Mouse (Mus musculus) granulocyte monocyte progenitor cell, adult 5-6 weeks (primary cell): ENCODE results near the gene Med12l. TPM values are rescaled to one million over a fixed set of nuclear protein-coding genes. Genes with fewer than 3 reads are reported as not detected.
A peak's percentile ranks its signal among the peaks of the same experiment; 100 is the strongest.

Experiments used
- ATAC-seq: replicated peaks from 2 replicates; pipeline ENCODE4 v1.8.0; 2016; ENCODE audit warnings: mild to moderate bottlenecking, moderate TSS enrichment, inconsistent platforms; ENCODE audit not compliant: poor library complexity, severe bottlenecking
- total RNA-seq, 2 experiments: library from RNA; stranded (forward) in 1 of 2; stranded (reverse) in 1 of 2; fragments of 200-712, 200-1000 nt in 1 of 2; fragments of >200 nt in 1 of 2; fragmentation: Nextera tagmentation in 1 of 2; gene quantifications; 2 replicates each; pipeline ENCODE4 v1.2.3; 2014 to 2017

Gene Med12l
- total RNA-seq, 2 experiments from 2014 or later, result 1.7 to 2.4 TPM

DNA sequence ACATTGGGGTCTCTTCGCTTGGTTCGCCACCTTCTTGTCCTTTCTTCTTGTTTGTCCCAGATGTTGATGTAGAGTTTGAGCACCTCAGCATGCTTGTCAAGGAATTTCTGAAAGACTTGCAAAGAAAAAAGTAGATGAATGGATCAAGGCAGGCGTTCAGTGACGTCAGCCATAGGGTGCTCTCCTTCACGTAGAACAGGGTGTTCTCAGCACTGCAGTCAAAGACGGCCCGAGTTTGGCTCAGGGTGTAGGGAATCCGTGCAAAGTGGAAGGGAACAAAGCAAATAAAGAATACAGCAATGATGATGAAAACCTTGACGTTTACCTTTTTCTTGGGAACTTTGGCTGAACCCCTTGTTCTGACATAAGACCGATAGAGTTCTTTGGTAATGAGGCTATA, 211.6 kb downstream of the Med12l start:
- ATAC-seq, result no peak

DNA sequence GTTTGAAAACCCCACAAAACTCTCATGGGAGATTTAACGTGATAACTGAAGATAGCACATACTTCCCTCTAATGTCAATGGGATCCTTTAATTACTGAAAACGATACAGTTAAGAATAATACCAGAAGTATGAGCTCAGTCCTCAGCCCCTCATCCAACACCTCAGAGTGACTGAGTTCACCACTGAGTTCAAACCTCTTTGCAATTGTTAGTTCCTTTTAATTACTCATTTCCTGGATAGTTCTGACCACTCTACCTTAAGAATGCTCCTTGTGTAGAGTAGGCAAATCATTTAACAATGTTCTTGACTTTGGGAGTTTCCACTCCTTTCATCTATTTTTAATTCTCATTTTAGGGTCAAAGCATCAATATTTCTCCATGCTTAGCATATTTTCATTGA, 213.7 kb downstream of the Med12l start:
- no peak for ATAC-seq

DNA sequence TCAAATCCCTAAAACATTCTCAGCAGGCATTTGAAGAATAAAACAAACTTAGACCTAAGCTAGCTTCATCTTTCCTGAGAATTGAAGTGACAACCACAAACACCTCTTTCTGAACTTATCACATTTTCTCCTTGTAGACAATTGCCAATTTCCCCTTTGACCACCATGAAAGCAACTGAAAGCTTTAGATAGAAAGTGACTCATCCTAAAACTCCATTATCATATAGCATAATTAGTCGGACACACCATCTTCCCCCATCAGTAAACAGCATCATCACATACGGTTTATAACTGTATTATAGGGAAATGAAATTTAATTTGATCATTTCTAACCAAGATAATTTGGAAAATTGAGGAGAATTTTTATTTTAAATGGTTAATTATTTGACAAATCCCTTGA, 216.7 kb downstream of the Med12l start:
- no peak for ATAC-seq

DNA sequence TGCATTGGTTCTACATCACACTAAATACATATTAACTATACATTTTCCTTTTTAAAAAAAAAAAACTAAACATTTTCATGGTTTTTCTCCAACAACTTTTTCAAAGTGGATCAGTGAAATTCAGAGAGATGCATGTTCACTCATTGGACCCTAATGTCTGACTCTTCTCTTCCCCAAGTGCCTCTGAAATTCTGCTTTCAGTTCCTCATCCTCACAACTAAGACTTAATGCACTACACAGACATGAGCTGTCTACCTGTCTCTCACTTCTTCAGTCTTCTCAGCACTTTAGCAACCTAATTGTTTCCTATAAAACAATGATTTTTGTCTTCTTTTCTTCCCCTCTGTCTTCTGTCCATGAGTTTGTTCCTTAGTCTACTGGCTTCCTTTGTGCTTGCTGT, 219.8 kb downstream of the Med12l start:
- ATAC-seq, result peak; percentile 57

DNA sequence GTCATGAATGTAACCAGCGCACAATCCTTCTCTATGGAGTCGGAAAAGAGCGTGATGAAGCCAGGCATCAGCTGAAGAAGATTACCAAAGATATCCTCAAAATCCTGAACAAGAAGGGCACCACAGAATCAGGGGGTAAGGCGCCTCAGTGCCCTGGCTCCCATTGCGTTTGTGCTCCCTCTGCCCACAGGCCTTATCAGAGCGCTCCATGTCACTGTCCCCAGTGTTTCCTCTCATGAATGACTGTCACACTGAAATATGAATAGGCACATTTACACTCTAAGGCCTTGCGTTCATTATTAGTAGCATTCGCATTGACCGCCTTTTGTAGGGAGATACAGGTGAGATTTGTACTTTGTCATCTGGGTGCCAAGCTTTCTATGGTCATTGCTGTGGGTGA, 222.1 kb downstream of the Med12l start:
- no peak for ATAC-seq

DNA sequence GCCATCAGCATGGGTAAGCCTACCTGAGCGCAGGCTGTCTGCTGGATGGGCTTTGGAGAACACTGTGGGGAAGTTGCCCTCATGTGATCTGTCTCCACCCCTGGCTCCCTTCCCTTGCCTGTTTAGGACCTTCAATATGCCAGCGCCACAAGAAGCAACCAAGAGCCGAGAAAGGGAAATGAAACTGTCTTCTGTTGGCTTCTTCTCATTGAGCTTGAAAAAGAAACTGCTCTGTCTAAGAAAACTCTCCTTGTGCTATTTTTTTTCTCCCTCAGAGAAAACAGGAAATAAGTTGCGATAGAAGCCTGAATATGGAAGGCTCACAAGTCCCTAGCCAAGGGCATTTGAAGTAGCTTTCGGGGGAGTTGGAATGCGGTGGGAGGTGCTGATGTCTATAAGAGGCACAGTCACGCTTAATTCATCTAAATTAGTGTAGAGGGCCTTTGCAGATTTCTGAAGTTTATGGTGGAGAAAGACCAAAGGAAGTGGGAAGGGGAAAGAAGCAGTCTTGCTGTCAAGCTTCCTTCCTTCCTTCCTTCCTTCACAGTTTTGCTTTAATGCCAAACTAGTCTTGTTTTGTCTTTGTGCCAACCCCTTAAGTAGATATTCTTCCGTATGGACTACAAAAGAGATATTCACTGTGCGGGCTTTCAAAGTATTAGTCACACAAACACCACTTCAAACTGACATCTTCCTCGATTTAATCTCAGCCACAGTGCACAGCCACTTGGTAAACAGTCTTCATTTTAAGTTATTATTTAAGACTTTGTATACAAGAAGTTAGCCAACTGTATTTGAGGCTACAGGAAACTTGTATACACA, 223.3 kb downstream of the Med12l start:
- ATAC-seq, result peak; percentile 89

DNA sequence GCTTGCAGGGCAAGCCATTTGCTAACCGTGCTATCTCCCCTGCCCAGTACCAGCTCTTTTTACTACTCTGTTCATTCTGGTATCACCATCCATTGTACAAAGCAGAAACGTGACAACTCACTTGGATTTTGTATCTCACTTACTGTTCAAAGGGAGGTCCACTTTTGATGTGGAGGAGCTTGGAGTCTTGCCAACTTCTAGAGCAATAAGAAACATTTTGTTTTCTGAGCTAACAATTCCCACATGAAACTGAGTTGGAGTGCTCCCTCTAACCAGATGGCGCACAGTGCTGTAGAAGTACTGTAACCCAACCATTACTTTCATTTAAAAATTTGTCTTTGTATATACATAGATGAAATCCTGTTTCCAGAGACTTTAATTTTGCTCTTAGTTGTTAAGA, 225.3 kb downstream of the Med12l start:
- ATAC-seq, result no peak

DNA sequence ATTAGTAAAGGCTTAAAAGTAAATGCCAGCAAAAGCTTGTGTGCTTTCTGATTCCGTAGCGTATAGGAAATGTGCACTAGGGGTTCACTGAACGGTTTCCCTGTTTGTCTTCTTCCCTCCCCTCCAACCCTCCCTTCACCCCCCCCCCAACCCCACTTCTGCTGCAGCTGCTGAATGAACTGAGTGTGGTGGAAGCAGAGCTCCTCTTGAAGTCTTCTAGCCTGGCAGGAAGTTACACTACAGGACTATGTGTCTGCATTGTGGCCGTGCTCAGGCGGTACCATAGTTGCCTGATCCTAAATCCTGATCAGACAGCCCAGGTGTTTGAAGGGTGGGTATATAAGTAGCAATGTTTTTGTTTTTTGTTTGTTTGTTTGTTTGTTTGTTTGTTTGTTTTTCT, 229.3 kb downstream of the Med12l start:
- ATAC-seq, result peak; percentile 98

DNA sequence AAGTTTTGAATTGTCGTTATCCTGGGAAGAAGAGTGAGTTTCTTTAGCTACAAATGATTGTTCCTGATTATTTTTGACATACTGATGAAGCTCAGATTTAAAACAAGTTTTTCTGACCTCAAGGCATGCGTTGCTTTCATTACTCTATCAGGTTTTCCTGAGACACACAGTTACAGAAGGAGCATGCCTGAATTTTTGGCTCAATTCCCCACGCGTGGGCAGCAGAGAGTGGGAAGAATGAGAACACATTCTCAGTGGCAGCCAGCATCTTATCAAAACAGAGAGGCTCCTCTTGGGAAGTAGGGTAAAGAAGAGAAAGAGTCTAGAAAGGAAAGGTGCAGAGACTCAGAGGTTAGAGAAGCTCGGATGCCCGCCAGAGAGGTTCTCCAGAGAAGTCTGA, 237.8 kb downstream of the Med12l start:
- ATAC-seq, result no peak

DNA sequence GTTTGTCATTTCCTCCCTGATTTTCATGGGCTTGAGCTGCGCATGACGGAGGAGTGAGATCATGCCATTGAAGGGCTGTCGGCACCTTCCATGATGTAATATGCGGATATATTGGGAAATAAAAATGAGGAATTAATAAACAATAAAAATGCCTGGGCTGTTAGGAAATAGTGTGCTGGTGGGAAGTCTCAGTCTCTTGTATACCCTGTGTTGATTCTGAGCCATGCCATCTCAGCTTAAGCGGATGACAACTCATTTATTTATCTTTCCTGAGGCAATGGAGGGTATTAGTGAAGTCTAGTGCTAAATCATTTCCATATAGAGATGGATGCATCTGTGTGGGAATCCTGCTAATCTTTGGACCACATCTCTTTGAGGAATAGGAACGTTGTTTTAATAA, 242.4 kb downstream of the Med12l start:
- ATAC-seq, result peak; percentile 14; the same call in 1 of the 2 replicates

DNA sequence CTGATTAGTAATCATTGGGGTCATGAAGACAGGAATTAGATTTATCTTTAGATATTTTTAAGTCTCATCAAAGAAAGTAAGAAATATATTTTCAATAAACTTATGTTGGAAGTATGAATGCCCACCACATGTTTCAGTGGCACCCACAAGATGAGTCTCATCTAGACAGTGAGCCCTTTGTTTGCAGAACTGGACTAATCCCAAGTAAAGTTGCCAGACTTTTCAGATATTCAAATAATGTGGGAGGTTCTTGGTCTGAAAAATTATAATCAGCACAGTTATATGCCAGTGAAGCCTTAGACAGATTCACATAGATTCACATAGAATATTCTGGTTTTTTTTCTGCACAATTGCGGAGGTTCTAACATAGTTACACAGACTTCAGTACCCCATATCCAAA, 244.8 kb downstream of the Med12l start:
- ATAC-seq, result no peak

DNA sequence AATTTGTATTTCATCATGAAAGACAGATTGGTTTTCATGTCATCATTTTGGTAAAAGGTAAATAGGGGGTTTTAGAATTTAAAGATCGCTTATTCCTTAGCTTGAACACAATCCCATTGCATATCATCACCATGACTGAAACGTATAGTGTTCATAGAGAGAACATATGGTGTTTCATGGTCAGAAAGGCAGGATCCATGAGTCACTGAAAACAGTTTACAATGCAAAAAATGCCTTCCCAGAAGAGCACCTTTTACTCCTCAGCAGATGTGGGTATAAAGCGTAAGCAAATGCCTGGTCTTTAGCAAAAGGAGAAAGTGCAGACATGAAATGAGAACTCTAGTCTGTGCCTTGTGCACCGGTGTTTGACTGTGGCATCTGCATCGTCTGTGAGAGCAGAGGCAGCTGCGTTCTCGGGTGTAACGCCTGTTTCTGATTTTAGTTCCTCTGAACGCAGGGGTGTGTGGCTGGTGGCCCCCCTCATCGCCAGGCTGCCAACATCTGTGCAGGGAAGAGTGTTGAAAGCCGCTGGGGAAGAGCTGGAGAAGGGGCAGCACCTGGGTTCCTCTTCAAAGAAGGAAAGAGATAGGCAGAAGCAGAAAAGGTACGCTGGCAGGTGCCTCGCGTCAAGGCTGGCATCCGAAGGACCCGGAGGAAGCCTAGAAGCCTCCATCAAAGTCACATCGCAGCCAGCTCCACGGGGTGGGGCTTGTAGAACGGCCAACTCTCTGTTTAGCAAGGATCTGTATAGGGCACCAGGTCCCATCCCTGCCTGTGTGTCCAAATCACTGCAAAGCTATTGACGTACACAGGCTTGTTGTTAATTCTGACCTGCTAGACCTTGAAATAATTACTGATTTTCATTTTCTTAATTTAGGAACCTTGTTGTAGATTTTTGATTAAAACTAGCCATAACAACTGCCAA, 252.4 kb downstream of the Med12l start:
- ATAC-seq, result no peak

DNA sequence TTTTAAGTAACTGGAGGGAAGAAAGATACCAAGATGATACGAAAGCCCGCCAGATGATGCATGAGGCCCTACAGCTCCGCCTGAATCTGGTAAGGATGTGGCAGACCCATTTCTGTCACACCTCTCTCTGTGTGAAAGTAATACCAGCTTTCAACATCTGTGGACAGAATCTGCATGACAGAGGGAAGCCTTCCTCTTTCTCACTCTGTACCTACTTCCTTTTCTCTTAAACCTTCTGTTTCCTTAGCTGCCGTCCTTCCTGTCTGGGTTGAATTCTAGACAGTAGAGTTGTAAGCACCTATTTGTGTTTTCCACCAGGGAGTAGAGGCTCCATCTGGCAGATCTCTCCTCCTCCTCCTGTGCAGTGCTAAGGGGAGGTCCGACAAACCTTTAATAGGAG, 255.1 kb downstream of the Med12l start:
- ATAC-seq, result peak; percentile 82

DNA sequence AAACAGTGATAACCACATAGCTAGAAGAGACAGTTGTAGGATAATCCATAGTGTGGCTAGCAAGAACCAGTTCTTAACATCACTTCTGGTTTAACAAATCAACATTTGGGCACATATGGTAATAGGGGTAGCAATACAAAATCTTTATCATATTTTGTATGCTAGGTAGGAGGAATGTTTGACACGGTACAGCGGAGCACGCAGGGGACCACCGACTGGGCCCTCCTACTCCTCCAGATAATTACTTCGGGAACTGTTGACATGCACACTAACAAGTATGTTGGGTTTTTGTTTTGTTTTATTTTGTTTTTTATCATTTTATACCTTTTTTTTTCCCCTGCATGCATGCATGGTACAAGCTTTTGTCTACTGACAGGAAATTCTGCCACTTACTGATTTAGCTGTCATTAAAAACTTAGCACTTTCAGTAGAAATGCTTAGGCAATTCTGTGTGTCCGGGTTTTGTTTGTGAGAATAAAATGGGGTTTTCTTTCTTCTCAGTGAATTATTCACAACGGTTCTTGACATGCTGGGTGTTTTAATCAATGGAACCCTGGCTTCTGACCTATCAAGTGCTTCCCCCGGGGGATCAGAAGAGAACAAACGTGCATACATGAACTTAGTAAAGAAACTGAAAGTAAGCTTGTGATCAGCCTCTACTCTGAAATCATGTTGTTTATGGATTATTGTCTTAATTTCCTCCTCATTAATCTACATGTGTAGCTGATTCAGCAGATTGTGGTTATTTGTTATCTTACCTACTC, 256.3 kb downstream of the Med12l start:
- no peak for ATAC-seq

DNA sequence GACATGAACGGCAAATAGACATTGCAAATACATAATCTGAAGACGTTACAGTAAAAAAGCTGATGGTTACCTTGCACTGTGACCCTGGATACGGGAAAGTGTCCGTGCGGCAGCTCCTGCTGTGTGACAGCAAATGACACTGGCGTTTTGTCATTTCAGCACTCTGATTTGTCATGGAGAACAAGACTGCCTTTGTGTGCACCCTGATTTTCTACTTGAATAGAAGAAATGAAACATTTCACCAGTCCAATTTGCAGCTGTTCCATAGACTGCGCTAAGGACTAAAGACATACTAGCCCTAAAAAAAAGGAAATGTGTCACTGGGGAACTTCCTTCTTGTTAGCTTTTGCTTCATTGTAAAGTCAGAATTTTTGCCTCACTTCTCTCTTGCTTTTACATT, 257.1 kb downstream of the Med12l start, which contains the start of gene P2ry12:
TSS of gene P2ry12 (minus strand) at position 168 of the 400 bp plus-strand sequence.
- peak; percentile 54 for ATAC-seq

DNA sequence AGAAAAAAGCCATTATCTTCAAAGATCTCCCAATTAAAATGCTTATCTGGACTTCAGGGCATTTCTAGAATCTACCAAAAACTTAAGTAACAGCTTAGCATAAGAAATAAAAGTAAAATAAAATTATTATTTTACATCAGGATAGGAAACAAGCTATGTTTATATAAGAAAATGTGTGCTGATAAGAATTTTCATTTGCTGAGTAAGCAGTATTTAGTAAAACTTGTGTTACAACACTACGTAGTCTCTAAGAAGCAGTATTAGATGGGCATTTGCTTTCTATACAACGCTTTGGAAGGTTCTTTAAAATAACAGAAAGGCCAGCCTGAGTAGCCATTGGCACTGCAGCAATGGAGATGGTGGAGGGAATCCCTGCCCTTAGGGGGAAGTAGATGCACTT, 257.8 kb downstream of the Med12l start:
- ATAC-seq, result no peak

DNA sequence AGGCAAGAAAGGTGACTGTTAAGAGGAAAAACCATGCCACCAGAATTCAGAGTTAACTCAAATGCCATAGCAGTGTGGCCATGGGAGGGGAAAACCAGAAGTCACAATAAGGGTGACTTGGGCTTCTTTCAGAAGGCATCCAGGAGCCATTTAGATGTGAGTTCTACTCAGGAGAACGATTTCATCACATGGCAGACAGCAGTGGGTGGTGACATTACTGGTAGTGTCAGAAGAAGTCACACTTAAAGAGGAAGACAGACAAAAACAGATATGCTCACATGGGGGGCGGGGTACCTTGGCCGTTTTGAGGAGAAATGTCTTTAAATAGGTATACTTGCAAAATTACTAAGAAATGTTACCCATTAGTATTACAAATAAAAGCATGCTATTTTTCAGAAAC, 258.4 kb downstream of the Med12l start:
- ATAC-seq, result peak; percentile 43

DNA sequence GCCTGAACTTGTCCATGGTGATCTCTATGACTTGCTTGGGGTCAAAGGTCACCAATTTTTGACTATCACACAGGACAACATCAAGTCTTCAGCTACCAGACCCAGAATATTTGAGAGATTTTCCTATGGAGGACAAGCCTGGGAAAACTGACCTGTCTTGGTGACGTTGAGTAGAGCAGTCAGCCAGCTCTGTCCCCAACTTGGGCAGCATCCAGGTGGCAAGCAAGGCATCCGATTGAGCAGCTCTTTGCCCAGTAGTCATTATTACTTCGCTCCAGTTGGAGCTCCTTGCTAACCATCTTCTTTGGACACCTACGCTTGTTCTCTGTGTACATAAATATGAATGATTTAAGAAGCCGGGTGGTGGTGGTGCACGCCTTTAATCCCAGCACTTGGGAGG, 265.2 kb downstream of the Med12l start:
- no peak for ATAC-seq

DNA sequence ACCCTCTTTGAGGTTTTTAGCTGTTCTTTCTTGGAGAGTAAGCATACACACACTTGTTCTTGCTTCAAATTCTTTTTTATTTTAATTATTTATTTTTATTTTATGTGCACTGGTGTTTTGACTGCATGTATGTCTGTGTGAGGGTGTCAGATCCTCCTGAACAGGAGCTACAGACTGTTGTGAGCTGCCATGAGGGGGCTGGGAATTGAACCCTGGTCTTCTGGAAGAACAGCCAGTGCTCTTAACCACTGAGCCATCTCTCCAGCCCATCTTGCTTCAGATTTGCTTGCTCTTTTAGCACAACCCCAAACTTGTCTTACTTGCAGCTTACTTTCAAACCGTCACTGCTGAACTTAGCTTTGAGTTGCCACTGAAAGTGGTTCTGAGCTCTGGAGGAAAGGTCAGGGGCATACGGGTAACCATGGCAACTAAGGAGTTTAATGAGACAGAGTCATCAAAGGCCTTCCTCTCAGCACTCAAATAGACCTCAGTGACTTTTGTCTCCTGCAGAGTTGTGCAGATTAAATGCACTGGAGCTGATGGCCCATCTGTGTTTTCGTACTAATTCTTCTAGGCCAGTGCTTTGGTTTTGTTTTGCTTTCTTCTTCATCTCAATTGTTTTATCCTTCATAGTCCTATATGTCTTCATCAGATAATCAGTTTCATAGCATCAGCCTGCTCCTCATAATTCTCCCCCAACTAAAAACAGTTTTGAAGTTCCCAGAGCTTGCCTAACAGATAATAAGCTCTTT, 272.1 kb downstream of the Med12l start:
- ATAC-seq, result no peak

DNA sequence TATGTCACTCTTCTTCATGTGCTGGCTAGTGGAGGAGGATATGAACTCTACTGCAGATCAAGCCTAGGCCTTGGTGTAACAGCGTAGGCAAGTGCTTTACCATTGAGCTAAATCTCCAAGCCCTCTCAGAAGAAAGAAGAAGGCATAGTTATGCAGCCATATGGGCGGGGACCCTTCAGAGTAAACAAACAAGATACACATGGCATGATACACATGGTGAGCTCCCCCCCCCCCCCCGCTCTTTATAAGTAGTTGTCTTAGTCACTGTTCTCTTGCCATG, 272.6 kb downstream of the Med12l start:
- no peak for ATAC-seq
